Mouse (Mus musculus): ENCODE measurements at regions not wholly inside any gene's neighbourhood (a gene's known extent, or its start where the extent isn't known, plus 50 kb on each side); places are given as distances from the start of the nearest gene placed in this dataset.

DNA sequence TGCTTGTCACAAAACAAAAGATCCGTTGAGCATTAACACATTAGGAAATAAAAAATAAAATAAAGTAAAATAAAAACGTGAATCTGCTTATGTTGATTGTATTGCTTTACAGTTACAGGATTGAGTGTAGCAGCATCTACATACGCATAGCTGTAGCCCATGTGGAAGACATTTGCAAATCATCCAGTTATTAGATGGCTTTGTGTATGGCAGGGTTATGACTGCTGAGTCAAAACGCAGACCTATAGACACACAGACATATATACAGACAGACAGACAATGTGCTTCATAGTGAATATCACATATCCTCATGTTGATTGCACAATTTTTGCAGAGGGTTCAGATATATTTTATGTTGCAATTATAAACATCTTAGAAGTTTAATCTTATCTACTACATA is 64.5 kb downstream of the Gm11146 start:
- no peak for DNase-seq (ENCODE audit: low spot score in 2 of 2)

DNA sequence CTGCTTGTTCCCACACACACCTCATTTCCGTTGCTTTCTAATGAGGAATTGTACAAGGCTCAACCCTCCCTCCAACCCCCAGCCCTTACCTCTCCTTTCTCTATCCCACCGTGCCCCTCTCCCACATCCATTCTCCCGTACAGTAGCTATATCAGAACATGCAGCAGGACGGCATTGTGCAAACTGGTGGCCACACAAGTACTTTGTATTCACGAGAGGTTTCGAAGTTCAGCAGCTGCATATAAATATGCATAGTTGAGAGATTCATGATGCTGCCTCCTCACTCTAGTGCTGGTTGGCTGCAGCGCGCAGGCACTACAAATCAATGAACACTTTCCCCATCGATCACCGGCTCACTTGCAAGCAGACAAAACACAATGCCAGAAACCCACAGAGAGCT is 65.1 kb downstream of the Gm11146 start:
- DNase-seq (ENCODE audit: low spot score in 2 of 2): no peak

DNA sequence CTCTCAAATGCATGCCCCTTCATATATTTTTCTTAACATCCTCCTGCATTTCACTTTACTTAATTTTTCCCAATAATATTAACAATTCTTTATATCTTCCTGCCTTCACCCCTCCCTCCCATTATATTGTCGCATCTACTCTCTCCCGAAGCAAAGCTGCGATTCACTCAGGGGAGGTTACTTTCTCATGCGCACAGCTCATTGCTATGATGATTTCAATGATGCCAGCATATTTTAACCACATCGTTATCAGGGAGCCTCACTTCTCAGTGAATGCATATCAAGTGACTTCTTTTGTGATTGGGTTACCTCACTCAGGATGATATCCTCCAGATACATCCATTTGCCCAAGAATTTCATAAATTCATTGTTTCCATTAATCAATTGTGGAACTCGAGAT is 65.6 kb downstream of the Gm11146 start:
- no peak for DNase-seq (ENCODE audit: low spot score in 2 of 2)

- no peak for DNase-seq (ENCODE audit: low spot score in 2 of 2)
Measured at GRCm38 (mm10) chr16:77535021-77535420, 66.9 kb downstream of the Gm11146 start.

DNA sequence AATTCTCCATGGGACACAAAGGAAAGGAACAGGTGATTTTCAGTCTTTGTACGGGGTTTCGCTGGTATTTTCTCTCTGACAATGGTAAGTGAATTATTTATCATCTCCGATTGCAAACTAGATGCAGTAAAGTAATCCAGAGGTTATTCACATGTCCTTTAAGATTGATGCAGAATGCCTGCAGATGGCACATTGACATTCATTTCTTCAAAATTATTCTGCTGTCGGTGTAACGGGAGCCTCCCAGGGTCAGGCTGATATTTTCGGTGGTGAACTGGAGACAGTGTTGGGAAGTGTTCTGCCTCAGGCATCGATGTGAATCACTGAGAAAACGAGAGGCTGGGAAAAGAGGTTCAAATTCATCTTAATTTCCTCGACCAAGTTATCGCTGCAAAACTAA is 70.3 kb downstream of the Gm11146 start:
- no peak for DNase-seq (ENCODE audit: low spot score in 2 of 2)

DNA sequence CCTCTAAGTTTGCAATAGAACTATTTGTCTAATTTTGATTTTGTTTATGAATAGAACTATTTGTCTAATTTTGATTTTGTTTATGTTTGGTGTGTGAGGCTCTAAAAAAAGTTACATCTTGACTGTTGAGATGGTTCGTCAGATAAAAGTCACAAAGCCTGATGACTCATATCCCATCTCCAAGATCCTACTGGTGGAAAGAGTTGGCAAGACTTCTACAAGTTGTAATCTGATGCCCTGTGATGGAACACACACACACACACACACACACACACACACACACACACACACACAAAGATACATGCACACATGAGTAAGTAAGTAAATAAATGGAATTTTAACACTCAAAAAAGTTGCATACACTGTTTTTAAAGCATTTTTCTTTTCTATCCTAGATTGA is 73.9 kb downstream of the Gm11146 start:
- no peak for DNase-seq (ENCODE audit: low spot score in 2 of 2)

GRCm38 (mm10) chr16:77514606-77515005 is 87.3 kb downstream of the Gm11146 start:
- DNase-seq (ENCODE audit: low spot score in 2 of 2): no peak

- peak in 1 of 2 experiments; percentile 30 for DNase-seq (ENCODE audit: low spot score in 2 of 2)
Measured at GRCm38 (mm10) chr16:77503556-77503955, 98.3 kb downstream of the Gm11146 start.

DNA sequence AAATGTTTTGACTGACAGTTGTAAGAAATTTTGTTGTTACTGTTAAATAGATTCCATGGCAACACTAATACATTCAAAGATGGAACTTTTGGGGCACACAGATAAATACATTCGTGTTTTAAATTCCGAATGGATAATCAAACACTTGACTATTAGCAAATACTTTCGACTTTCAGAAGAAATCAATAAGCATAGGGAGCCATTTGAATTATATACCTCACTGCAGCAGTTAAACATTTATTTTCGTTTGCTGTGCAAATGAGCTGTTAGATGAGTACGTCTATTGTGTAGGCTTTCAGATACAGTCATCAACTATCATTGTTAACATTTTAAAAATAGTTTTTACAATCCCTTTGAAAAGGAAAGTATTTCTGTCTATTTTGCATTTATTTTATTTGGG is 99.0 kb downstream of the Gm11146 start:
- no peak for DNase-seq (ENCODE audit: low spot score in 2 of 2)

DNA sequence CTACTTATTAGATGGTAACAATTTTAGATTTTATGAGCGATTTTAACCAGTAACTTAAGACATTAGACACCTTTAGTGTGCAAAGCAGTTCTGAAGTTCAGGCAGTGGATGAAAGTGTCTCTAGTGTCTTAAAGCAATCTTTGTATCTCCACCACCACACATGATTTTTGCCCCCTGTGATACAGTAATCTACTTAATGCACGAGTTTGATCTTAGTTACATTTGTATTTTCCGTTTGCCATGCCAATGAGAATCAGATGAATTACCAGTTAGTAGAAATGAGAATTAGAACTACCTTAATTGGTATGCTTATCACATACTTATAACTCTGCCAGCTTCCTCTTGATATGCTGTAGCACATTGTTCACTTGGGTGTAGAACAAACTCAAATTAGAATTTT is 99.9 kb downstream of the Gm11146 start:
- peak in 1 of 2 experiments; percentile 10 for DNase-seq (ENCODE audit: low spot score in 2 of 2)

DNA sequence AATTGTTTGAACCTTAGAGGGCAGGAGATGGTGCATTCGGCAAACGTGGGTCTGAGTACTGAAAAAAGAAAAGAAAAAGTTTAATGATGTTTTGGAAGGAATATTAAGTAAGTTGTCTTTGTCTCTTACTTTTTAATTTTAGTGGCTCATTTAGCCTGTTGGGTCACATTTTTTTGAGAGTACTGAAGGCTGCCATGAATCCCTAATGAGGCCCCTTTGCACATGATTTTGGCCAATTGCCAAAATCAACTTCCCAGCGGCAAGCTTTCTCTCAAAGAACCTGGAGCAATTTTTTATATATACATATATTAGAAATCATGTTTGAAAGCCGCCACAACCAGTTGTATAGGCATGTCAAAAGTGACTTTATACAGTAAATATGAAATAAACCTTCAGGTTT is 100.9 kb downstream of the Gm11146 start:
- peak; percentile 28 to 58 for DNase-seq (ENCODE audit: low spot score in 2 of 2)

- peak; percentile 66 to 70 for DNase-seq (ENCODE audit: low spot score in 2 of 2)
Measured at GRCm38 (mm10) chr16:77500413-77500812, 101.5 kb downstream of the Gm11146 start.

DNA sequence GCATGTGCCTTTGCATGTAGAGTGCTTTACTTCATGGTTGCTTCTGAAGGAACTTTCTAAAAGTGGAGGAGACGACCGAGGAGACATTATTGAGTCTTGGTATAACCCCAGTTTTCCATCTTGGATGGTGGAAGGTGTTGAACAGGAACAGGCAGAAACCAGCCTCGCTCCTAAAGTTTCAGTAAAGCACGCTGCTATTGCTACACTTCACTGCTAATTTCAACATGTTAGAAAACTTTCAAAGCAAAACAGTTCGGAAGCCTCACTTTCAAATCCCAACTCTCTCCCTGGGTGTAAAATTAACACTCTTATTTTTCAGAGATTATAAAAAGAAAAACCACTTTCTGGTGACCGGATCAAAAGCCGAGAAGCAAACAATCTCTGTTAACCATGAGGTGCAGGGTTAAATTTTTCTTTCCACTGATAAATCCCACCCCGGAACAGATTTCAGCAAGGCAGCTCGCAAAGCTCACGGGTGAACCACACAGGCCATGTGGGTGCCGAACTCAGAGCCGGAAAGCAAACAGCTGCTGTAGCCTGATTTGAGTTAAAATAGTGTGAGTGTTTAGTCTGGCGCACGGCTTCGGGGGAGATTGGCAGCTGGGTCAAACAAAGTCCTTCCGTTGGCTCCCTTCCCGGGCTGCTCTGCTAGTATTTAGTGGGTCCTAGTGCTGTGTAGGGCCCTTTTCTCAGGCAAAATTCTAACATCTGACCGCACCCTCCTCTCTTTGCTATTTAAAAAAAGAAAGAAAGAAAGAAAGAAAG is 102.2 kb downstream of the Gm11146 start:
- peak; percentile 88 to 92 for DNase-seq (ENCODE audit: low spot score in 2 of 2)

DNA sequence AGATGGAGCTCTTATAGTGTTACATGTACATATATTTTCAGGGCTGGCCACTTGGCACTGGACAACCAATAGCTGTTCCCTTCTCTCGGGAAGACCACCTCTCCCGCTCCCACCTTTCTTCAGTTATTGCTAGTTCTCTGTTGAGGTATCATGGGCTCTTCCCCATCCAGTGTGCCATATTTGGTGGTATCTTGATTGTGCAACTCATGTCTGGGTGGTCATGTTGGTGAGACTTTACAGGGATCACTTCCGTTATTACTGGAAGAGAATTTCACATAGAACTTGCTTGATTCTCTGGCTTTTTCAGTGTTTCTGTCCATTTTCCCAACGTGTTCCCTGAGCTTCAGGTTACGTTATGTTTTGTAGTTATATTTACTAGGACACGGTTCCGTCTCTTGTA is 106.6 kb downstream of the Gm11146 start:
- DNase-seq (ENCODE audit: low spot score in 2 of 2): no peak

DNA sequence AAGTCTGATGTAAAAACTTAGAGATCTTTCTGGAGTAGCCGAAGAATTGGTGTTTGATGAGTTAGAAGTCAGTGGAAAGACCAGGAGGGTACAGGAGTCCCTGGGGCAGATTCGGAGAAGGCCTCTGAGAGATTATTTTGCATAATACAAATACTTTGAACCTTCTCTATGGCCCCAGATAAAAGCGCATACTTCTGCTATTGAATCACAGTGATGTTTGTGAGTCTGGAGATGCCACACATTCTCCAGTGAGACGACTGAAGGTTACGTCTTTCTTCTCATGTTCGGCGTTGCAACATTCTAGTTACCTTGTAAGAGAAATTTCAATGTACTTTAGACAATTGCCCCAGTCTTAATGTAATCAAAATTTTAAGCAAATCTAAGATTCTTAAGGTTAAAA is 107.9 kb downstream of the Gm11146 start:
- DNase-seq (ENCODE audit: low spot score in 2 of 2): no peak

DNA sequence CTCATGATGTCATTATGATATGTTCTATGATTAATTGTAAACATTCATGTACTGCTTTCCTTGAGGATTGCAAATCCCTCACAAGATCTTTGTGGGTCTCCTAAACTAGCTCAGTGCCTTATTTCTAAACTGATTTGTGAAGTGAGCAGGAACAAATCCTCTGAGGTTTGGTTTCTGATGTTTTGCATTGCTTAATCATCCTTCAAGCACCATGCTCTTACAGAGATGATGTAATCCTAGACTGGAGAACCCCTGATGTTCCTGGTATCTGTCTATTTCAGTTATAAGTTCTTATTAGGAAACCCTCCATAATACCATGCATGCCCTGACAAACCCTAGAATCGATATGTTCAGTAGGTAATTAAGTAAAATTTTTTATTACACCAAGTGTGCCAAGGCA is 113.7 kb downstream of the Gm11146 start:
- no peak for DNase-seq (ENCODE audit: low spot score in 2 of 2)

GRCm38 (mm10) chr16:77479812-77480211 is 122.1 kb downstream of the Gm11146 start:
- no peak for DNase-seq (ENCODE audit: low spot score in 2 of 2)

GRCm38 (mm10) chr16:77471868-77472267 is 130.0 kb downstream of the Gm11146 start:
- no peak for DNase-seq (ENCODE audit: low spot score in 2 of 2)

DNA sequence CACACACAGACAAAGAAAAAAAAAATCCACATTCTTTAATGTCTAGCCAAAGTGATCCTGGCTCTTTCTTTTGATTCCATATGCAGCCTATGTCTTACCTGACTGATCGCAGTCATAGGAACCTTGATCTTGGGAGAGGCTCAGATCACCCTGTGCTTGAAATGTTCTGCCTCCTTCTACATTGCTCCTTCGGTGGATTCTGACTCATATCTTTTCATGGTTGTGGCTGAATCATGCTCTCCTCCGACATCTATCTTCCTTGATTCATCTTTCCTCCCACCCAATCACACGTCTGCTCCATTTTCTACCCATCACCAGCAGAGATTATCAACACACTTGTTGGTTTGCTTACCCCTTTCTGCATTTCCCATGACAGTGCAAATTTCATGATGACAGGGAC is 132.0 kb downstream of the Gm11146 start:
- DNase-seq (ENCODE audit: low spot score in 2 of 2): no peak

- no peak for DNase-seq (ENCODE audit: low spot score in 2 of 2)
Measured at GRCm38 (mm10) chr16:77469328-77469875, 132.5 kb downstream of the Gm11146 start.

GRCm38 (mm10) chr16:77467216-77467615 is 134.7 kb downstream of the Gm11146 start:
- DNase-seq (ENCODE audit: low spot score in 2 of 2): no peak

- no peak for DNase-seq (ENCODE audit: low spot score in 2 of 2)
Measured at GRCm38 (mm10) chr16:77464623-77465022, 137.3 kb downstream of the Gm11146 start.

GRCm38 (mm10) chr16:77461922-77462321 is 140.0 kb downstream of the Gm11146 start:
- no peak for DNase-seq (ENCODE audit: low spot score in 2 of 2)

- no peak for DNase-seq (ENCODE audit: low spot score in 2 of 2)
Measured at GRCm38 (mm10) chr16:77461459-77461858, 140.4 kb downstream of the Gm11146 start.

Data from heart, adult 9 months (tissue).